Mouse (Mus musculus): ENCODE measurements at regions not wholly inside any gene's neighbourhood (a gene's known extent, or its start where the extent isn't known, plus 50 kb on each side); places are given as distances from the start of the nearest gene placed in this dataset.

GRCm38 (mm10) chr13:29081064-29081463, 127.6 kb upstream of the Sox4 start:
- no peak overlapping the region for H3K27ac ChIP-seq
- no peak for ATAC-seq (ENCODE audit: insufficient number of reproducible peaks, insufficient read depth, low FRiP score, low TSS enrichment, low read depth)
- H3K4me1 ChIP-seq (replicated peaks), result 0 out of 2 replicates have a peak, but pooled peaks cover 5% of the 10 kb centered on the region
- no peak overlapping the region for H3K9ac ChIP-seq (replicated peaks)
- H3K27me3 ChIP-seq, result no peaks in the 10 kb centered on the region
- WGBS, result 14% methylated on average over 2 of the region's 2 CpGs
- H3K4me3 ChIP-seq (replicated peaks), result no peak overlapping the region
- H3K9me3 ChIP-seq, result no peaks in the 10 kb centered on the region
- H3K36me3 ChIP-seq, result no peaks in the 10 kb centered on the region
- H3K4me2 ChIP-seq, result no peak overlapping the region

GRCm38 (mm10) chr13:29079841-29080240, 126.3 kb upstream of the Sox4 start:
- H3K9ac ChIP-seq (replicated peaks), result no peak overlapping the region
- no peaks in the 10 kb centered on the region for H3K9me3 ChIP-seq
- no peak for ATAC-seq (ENCODE audit: insufficient number of reproducible peaks, insufficient read depth, low FRiP score, low TSS enrichment, low read depth)
- 93% methylated on average over 10 of the region's 10 CpGs for WGBS
- no peak overlapping the region for H3K4me2 ChIP-seq
- no peak overlapping the region for H3K4me3 ChIP-seq (replicated peaks)
- H3K27ac ChIP-seq, result no peak overlapping the region
- H3K36me3 ChIP-seq, result no peaks in the 10 kb centered on the region
- no peaks in the 10 kb centered on the region for H3K27me3 ChIP-seq
- H3K4me1 ChIP-seq (replicated peaks), result 0 out of 2 replicates have a peak, but pooled peaks cover 5% of the 10 kb centered on the region

GRCm38 (mm10) chr13:29073630-29074029, 120.1 kb upstream of the Sox4 start:
- Histone ChIP-seq H3K9me3 (no peaks in the 10 kb centered on the region), H3K4me2 (no peak overlapping the region), H3K27me3 (no peaks in the 10 kb centered on the region), H3K4me1 (replicated peaks) (no peaks in the 10 kb centered on the region), H3K27ac (no peak overlapping the region), H3K36me3 (no peaks in the 10 kb centered on the region), H3K4me3 (replicated peaks) (no peak overlapping the region), H3K9ac (replicated peaks) (no peak overlapping the region)
- WGBS, result 86% methylated on average over 2 of the region's 2 CpGs
- no peak for ATAC-seq (ENCODE audit: insufficient number of reproducible peaks, insufficient read depth, low FRiP score, low TSS enrichment, low read depth)

- H3K9ac ChIP-seq (replicated peaks), result no peak overlapping the region
- no peak for ATAC-seq (ENCODE audit: insufficient number of reproducible peaks, insufficient read depth, low FRiP score, low TSS enrichment, low read depth)
- H3K27me3 ChIP-seq, result no peaks in the 10 kb centered on the region
- no peak overlapping the region for H3K27ac ChIP-seq
- H3K4me3 ChIP-seq (replicated peaks), result no peak overlapping the region
- WGBS, result 69% methylated on average over 5 of the region's 5 CpGs
- H3K9me3 ChIP-seq, result no peaks in the 10 kb centered on the region
- H3K36me3 ChIP-seq, result no peaks in the 10 kb centered on the region
- H3K4me2 ChIP-seq, result no peak overlapping the region
- no peaks in the 10 kb centered on the region for H3K4me1 ChIP-seq (replicated peaks)
Observed at GRCm38 (mm10) chr13:29063924-29064323, 110.4 kb upstream of the Sox4 start.

GRCm38 (mm10) chr13:29058685-29059084, 105.2 kb upstream of the Sox4 start:
- H3K9ac ChIP-seq (replicated peaks), result no peak overlapping the region
- WGBS, result 88% methylated on average over 5 of the region's 5 CpGs
- no peak overlapping the region for H3K4me2 ChIP-seq
- no peaks in the 10 kb centered on the region for H3K36me3 ChIP-seq
- no peak for ATAC-seq (ENCODE audit: insufficient number of reproducible peaks, insufficient read depth, low FRiP score, low TSS enrichment, low read depth)
- H3K9me3 ChIP-seq, result no peaks in the 10 kb centered on the region
- no peak overlapping the region for H3K27ac ChIP-seq
- H3K4me3 ChIP-seq (replicated peaks), result no peak overlapping the region
- no peaks in the 10 kb centered on the region for H3K4me1 ChIP-seq (replicated peaks)
- H3K27me3 ChIP-seq, result no peaks in the 10 kb centered on the region

- WGBS, result 42% methylated on average over 4 of the region's 4 CpGs
- no peak for ATAC-seq (ENCODE audit: insufficient number of reproducible peaks, insufficient read depth, low FRiP score, low TSS enrichment, low read depth)
- no peak overlapping the region for H3K4me3 ChIP-seq (replicated peaks)
Observed at GRCm38 (mm10) chr13:29049730-29050129, 96.2 kb upstream of the Sox4 start.

GRCm38 (mm10) chr13:29048990-29049576, 95.6 kb upstream of the Sox4 start:
- Histone ChIP-seq H3K4me3 (replicated peaks) (no peak overlapping the region), H3K4me1 (replicated peaks) (peaks cover 4% of the 10 kb centered on the region; the same call in 1 of the 2 replicates), H3K36me3 (no peaks in the 10 kb centered on the region), H3K9ac (replicated peaks) (no peak overlapping the region), H3K27ac (no peak overlapping the region), H3K27me3 (no peaks in the 10 kb centered on the region), H3K4me2 (no peak overlapping the region), H3K9me3 (no peaks in the 10 kb centered on the region)
- 61% methylated on average over 7 of the region's 7 CpGs for WGBS
- ATAC-seq (ENCODE audit: insufficient number of reproducible peaks, insufficient read depth, low FRiP score, low TSS enrichment, low read depth), result no peak

More at GRCm38 (mm10) chr13:29049730-29050129, 96.2 kb upstream of the Sox4 start:
- Histone ChIP-seq H3K9ac (replicated peaks) (no peak overlapping the region), H3K9me3 (no peaks in the 10 kb centered on the region), H3K27me3 (no peaks in the 10 kb centered on the region), H3K36me3 (no peaks in the 10 kb centered on the region), H3K27ac (no peak overlapping the region), H3K4me2 (no peak overlapping the region), H3K4me1 (replicated peaks) (peaks cover 3% of the 10 kb centered on the region; the same call in 1 of the 2 replicates)

GRCm38 (mm10) chr13:29044655-29045054, 91.1 kb upstream of the Sox4 start:
- no peaks in the 10 kb centered on the region for H3K9me3 ChIP-seq
- H3K9ac ChIP-seq (replicated peaks), result no peak overlapping the region
- no peak overlapping the region for H3K27ac ChIP-seq
- H3K4me2 ChIP-seq, result no peak overlapping the region
- no peak overlapping the region for H3K4me3 ChIP-seq (replicated peaks)
- no peaks in the 10 kb centered on the region for H3K36me3 ChIP-seq
- H3K27me3 ChIP-seq, result no peaks in the 10 kb centered on the region
- WGBS, result 41% methylated on average over 4 of the region's 4 CpGs
- peaks cover 10% of the 10 kb centered on the region; the same call in 1 of the 2 replicates for H3K4me1 ChIP-seq (replicated peaks)
- no peak for ATAC-seq (ENCODE audit: insufficient number of reproducible peaks, insufficient read depth, low FRiP score, low TSS enrichment, low read depth)

- H3K4me2 ChIP-seq, result no peak overlapping the region
- H3K36me3 ChIP-seq, result no peaks in the 10 kb centered on the region
- no peak overlapping the region for H3K27ac ChIP-seq
- no peak overlapping the region for H3K9ac ChIP-seq (replicated peaks)
- peaks cover 8% of the 10 kb centered on the region; the same call in 1 of the 2 replicates for H3K4me1 ChIP-seq (replicated peaks)
- H3K27me3 ChIP-seq, result no peaks in the 10 kb centered on the region
- no peak for ATAC-seq (ENCODE audit: insufficient number of reproducible peaks, insufficient read depth, low FRiP score, low TSS enrichment, low read depth)
- WGBS, result 39% methylated on average over 5 of the region's 5 CpGs
- H3K9me3 ChIP-seq, result no peaks in the 10 kb centered on the region
- no peak overlapping the region for H3K4me3 ChIP-seq (replicated peaks)
Observed at GRCm38 (mm10) chr13:29040331-29040730, 86.8 kb upstream of the Sox4 start.

GRCm38 (mm10) chr13:29034904-29035303, 81.4 kb upstream of the Sox4 start:
- no peak for ATAC-seq (ENCODE audit: insufficient number of reproducible peaks, insufficient read depth, low FRiP score, low TSS enrichment, low read depth)
- Histone ChIP-seq H3K36me3 (no peaks in the 10 kb centered on the region), H3K27ac (no peak overlapping the region), H3K9me3 (no peaks in the 10 kb centered on the region), H3K4me2 (no peak overlapping the region), H3K4me3 (replicated peaks) (no peak overlapping the region), H3K9ac (replicated peaks) (no peak overlapping the region), H3K27me3 (no peaks in the 10 kb centered on the region), H3K4me1 (replicated peaks) (peaks cover 8% of the 10 kb centered on the region; the same call in 1 of the 2 replicates)
- WGBS, result 77% methylated on average over 4 of the region's 4 CpGs

GRCm38 (mm10) chr13:29034444-29034843, 80.9 kb upstream of the Sox4 start:
- no peak overlapping the region for H3K27ac ChIP-seq
- WGBS, result 47% methylated on average over 8 of the region's 8 CpGs
- no peak overlapping the region for H3K4me2 ChIP-seq
- peaks cover 8% of the 10 kb centered on the region; the same call in 1 of the 2 replicates for H3K4me1 ChIP-seq (replicated peaks)
- H3K27me3 ChIP-seq, result no peaks in the 10 kb centered on the region
- no peak overlapping the region for H3K4me3 ChIP-seq (replicated peaks)
- no peak overlapping the region for H3K9ac ChIP-seq (replicated peaks)
- no peaks in the 10 kb centered on the region for H3K9me3 ChIP-seq
- no peaks in the 10 kb centered on the region for H3K36me3 ChIP-seq
- ATAC-seq (ENCODE audit: insufficient number of reproducible peaks, insufficient read depth, low FRiP score, low TSS enrichment, low read depth), result peak; percentile 75; the same call in 1 of the 2 replicates

- Histone ChIP-seq H3K4me2 (no peak overlapping the region), H3K9ac (replicated peaks) (no peak overlapping the region), H3K9me3 (no peaks in the 10 kb centered on the region), H3K4me1 (replicated peaks) (no peaks in the 10 kb centered on the region), H3K4me3 (replicated peaks) (no peak overlapping the region), H3K27me3 (no peaks in the 10 kb centered on the region), H3K36me3 (no peaks in the 10 kb centered on the region), H3K27ac (no peak overlapping the region)
- WGBS, result 91% methylated on average over 10 of the region's 10 CpGs
- no peak for ATAC-seq (ENCODE audit: insufficient number of reproducible peaks, insufficient read depth, low FRiP score, low TSS enrichment, low read depth)
Observed at GRCm38 (mm10) chr13:29027146-29027545, 73.6 kb upstream of the Sox4 start.
